Mouse (Mus musculus) heart, postnatal 0 days (tissue): ENCODE data around the gene Pwp1.

Experiments
- CTCF ChIP-seq: IDR thresholded peaks from 2 replicates; pipeline ENCODE4 v1.5.1; 2016; ENCODE audit warnings: antibody characterized with exemption, control low read depth, low read depth
- EP300 ChIP-seq: IDR thresholded peaks from 2 replicates; pipeline ENCODE4 v1.6.1; 2016; ENCODE audit warnings: antibody characterized with exemption, low read depth

DNA sequence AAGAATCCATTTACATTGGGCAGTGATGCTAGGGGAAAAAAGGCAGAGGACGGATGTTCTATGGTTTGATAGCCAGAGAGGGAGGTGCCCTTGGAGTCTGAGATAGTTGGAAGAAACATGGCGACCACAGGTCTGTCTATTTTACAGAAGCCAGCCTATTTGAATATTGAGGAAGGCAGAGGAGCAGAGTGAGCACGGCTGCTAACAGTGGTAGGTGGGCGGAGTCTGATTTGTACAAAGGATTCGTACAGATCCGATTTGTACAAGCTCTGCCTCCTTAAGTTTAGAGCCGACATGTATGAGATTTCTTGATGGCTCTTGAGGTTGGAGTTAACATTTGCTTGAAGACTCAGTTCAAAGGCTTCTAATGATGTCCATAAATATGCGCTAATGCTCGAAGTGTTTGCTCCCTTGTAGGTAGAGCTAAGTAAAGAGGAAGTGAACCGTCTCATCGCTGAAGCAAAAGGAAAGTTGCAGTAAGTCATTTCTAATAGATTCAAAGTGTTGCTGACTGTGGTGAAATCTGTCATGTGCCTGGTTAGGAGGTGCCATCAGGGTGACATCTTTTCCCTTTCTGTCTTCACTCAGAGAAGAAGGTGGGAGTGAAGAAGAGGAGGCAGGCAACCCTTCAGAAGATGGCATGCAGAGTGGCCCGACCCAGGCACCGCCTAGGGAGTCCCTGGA lies 44.7 kb downstream of the Pwp1 start:
- no peak for TF ChIP-seq CTCF
- no peak for TF ChIP-seq EP300
